Mouse (Mus musculus): ENCODE data around the gene Fmn2.

DNA sequence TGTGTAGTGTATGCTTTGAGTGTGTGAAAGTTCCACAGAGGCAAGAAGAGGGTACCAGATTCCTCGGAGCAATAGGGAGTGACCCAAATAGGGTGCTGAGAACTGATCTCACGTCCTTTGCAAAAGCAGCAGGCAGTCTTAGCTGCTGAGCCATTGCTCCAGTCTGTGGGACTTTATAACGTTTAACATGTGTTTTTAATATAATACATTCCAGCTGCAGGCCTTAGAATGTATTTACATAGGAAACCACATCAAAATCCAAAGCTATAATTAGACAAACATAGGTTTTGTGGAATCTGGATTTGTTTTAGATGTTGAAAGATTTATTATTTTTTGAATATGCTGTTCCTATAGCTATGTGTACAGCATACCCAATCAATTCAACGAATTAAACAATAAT lies 115.7 kb downstream of the Fmn2 start:
- TF ChIP-seq CTCF (IDR thresholded peaks at IDR 0.05; ENCODE audit: low read depth, low read length) (no peak), POLR2A (IDR thresholded peaks at IDR 0.05; ENCODE audit: extremely low read depth, insufficient read depth, low read length) (no peak)
